Mouse (Mus musculus): ENCODE results near the gene Edf1. TPM values are rescaled to one million over a fixed set of nuclear protein-coding genes. Genes with fewer than 3 reads are reported as not detected.
A peak's percentile ranks its signal among the peaks of the same experiment; 100 is the strongest.

The Edf1 gene
- polyA plus RNA-seq, 1 experiment from 2014 or later, result 201 TPM

GRCm38 (mm10) chr2:25566558-25566957 is 8.9 kb downstream of the Edf1 start:
- Histone ChIP-seq H3K27me3 (no peaks in the 10 kb centered on the region), H3K36me3 (replicated peaks) (peaks cover 43% of the 10 kb centered on the region), H3K27ac (replicated peaks) (no peak overlapping the region), H3K9me3 (replicated peaks) (no peaks in the 10 kb centered on the region), H3K4me1 (replicated peaks) (peaks cover 19% of the 10 kb centered on the region; the same call in 1 of the 2 replicates), H3K4me2 (no peak overlapping the region), H3K9ac (no peak overlapping the region), H3K4me3 (replicated peaks) (no peak overlapping the region)
- ATAC-seq (ENCODE audit: insufficient read depth), result no peak
- WGBS (ENCODE audit: insufficient replicate concordance), result 87% methylated on average over 6 of the region's 6 CpGs

- H3K9ac ChIP-seq, result no peak overlapping the region
- peaks cover 23% of the 10 kb centered on the region for H3K36me3 ChIP-seq (replicated peaks)
- no peaks in the 10 kb centered on the region for H3K9me3 ChIP-seq (replicated peaks)
Observed at GRCm38 (mm10) chr2:25568473-25569019, 10.9 kb downstream of the Edf1 start.

GRCm38 (mm10) chr2:25569323-25569722 is 11.7 kb downstream of the Edf1 start:
- 74% methylated on average over 3 of the region's 3 CpGs for whole genome bisulfite sequencing (ENCODE audit: insufficient replicate concordance)
- ATAC-seq (ENCODE audit: insufficient read depth), result no peak
- no peak overlapping the region for H3K9ac ChIP-seq
- H3K4me3 ChIP-seq (replicated peaks), result no peak overlapping the region
- peaks cover 16% of the 10 kb centered on the region; the same call in 1 of the 2 replicates for H3K36me3 ChIP-seq (replicated peaks)
- no peak overlapping the region for H3K4me2 ChIP-seq
- H3K27me3 ChIP-seq, result no peaks in the 10 kb centered on the region
- no peak overlapping the region for H3K27ac ChIP-seq (replicated peaks)
- no peaks in the 10 kb centered on the region for H3K9me3 ChIP-seq (replicated peaks)
- H3K4me1 ChIP-seq (replicated peaks), result peaks cover 30% of the 10 kb centered on the region

More at GRCm38 (mm10) chr2:25568473-25569019, 10.9 kb downstream of the Edf1 start:
- H3K27ac ChIP-seq (replicated peaks), result no peak overlapping the region
- H3K4me3 ChIP-seq (replicated peaks), result no peak overlapping the region
- peaks cover 22% of the 10 kb centered on the region for H3K4me1 ChIP-seq (replicated peaks)
- WGBS (ENCODE audit: insufficient replicate concordance), result 72% methylated on average over 6 of the region's 6 CpGs
- no peak for ATAC-seq (ENCODE audit: insufficient read depth)
- H3K27me3 ChIP-seq, result no peaks in the 10 kb centered on the region
- no peak overlapping the region for H3K4me2 ChIP-seq

- H3K27ac ChIP-seq (replicated peaks), result no peak overlapping the region
- peaks cover 46% of the 10 kb centered on the region for H3K4me1 ChIP-seq (replicated peaks)
- H3K27me3 ChIP-seq, result peaks cover 10% of the 10 kb centered on the region
- no peak overlapping the region for H3K4me3 ChIP-seq (replicated peaks)
- no peaks in the 10 kb centered on the region for H3K9me3 ChIP-seq (replicated peaks)
- 0 out of 2 replicates have a peak, but pooled peaks cover 5% of the 10 kb centered on the region for H3K36me3 ChIP-seq (replicated peaks)
- H3K9ac ChIP-seq, result no peak overlapping the region
- WGBS (ENCODE audit: insufficient replicate concordance), result 57% methylated on average over 4 of the region's 4 CpGs
- no peak overlapping the region for H3K4me2 ChIP-seq
- ATAC-seq (ENCODE audit: insufficient read depth), result no peak
Observed at GRCm38 (mm10) chr2:25571221-25571620, 13.6 kb downstream of the Edf1 start.

GRCm38 (mm10) chr2:25573068-25573467 is 15.4 kb downstream of the Edf1 start:
- H3K4me3 ChIP-seq (replicated peaks), result no peak overlapping the region
- H3K36me3 ChIP-seq (replicated peaks), result 0 out of 2 replicates have a peak, but pooled peaks cover 5% of the 10 kb centered on the region
- no peak overlapping the region for H3K27ac ChIP-seq (replicated peaks)
- no peak for ATAC-seq (ENCODE audit: insufficient read depth)
- 51% methylated on average over 2 of the region's 2 CpGs for WGBS (ENCODE audit: insufficient replicate concordance)
- H3K4me1 ChIP-seq (replicated peaks), result peaks cover 58% of the 10 kb centered on the region
- H3K27me3 ChIP-seq, result peaks cover 28% of the 10 kb centered on the region
- H3K4me2 ChIP-seq, result peak overlapping the region; percentile 73
- no peaks in the 10 kb centered on the region for H3K9me3 ChIP-seq (replicated peaks)
- H3K9ac ChIP-seq, result no peak overlapping the region

- H3K4me1 ChIP-seq (replicated peaks), result peaks cover 66% of the 10 kb centered on the region
- H3K4me3 ChIP-seq (replicated peaks), result peak overlapping the region; percentile 62
- no peaks in the 10 kb centered on the region for H3K9me3 ChIP-seq (replicated peaks)
- H3K4me2 ChIP-seq, result peak overlapping the region; percentile 73
- no peak for ATAC-seq (ENCODE audit: insufficient read depth)
- 17% methylated on average over 11 of the region's 11 CpGs for WGBS (ENCODE audit: insufficient replicate concordance)
- H3K9ac ChIP-seq, result peak overlapping the region; percentile 45
- H3K27me3 ChIP-seq, result peaks cover 39% of the 10 kb centered on the region
- H3K27ac ChIP-seq (replicated peaks), result peak overlapping the region; percentile 46
- 0 out of 2 replicates have a peak, but pooled peaks cover 5% of the 10 kb centered on the region for H3K36me3 ChIP-seq (replicated peaks)
Observed at GRCm38 (mm10) chr2:25574136-25574535, 16.5 kb downstream of the Edf1 start.

- Histone ChIP-seq H3K4me2 (peak within 1 kb of the TSS; percentile 73), H3K4me1 (replicated peaks) (peaks cover 73% of the 10 kb centered on the region)
- under 1% methylated on average over 44 of the region's 45 CpGs for WGBS (ENCODE audit: insufficient replicate concordance)
Observed at GRCm38 (mm10) chr2:25574579-25575431, 17.2 kb downstream of the Edf1 start, which contains the start of the genes Mamdc4 and Phpt1. Gene Mamdc4, minus strand, starts transcription at chr2:25574845. Gene Phpt1, minus strand, starts transcription at chr2:25575224.

GRCm38 (mm10) chr2:25575432-25576027 is 17.9 kb downstream of the Edf1 start:
- no peak for ATAC-seq (ENCODE audit: insufficient read depth)
- 21% methylated on average over 21 of the region's 21 CpGs for WGBS (ENCODE audit: insufficient replicate concordance)
- Histone ChIP-seq H3K4me2 (peak overlapping the region; percentile 73), H3K4me1 (replicated peaks) (peaks cover 80% of the 10 kb centered on the region), H3K27ac (replicated peaks) (0 out of 2 replicates have a peak overlapping the region, but pooled peaks have one; percentile 21), H3K9me3 (replicated peaks) (no peaks in the 10 kb centered on the region), H3K9ac (peak overlapping the region; percentile 38; the same call in 1 of the 2 replicates), H3K36me3 (replicated peaks) (no peaks in the 10 kb centered on the region), H3K4me3 (replicated peaks) (peak overlapping the region; percentile 62), H3K27me3 (peaks cover 53% of the 10 kb centered on the region)

More at GRCm38 (mm10) chr2:25574579-25575431, 17.2 kb downstream of the Edf1 start, which contains the start of the genes Mamdc4 and Phpt1:
- H3K36me3 ChIP-seq (replicated peaks), result 0 out of 2 replicates have a peak, but pooled peaks cover under 1% of the 10 kb centered on the region
- H3K9ac ChIP-seq, result peak within 1 kb of the TSS; percentile 45
- peak within 1 kb of the TSS; percentile 46 for H3K27ac ChIP-seq (replicated peaks)
- H3K4me3 ChIP-seq (replicated peaks), result peak within 1 kb of the TSS; percentile 62
- H3K27me3 ChIP-seq, result peaks cover 46% of the 10 kb centered on the region
- peak; percentile 94 for ATAC-seq (ENCODE audit: insufficient read depth)
- H3K9me3 ChIP-seq (replicated peaks), result no peaks in the 10 kb centered on the region

- Histone ChIP-seq H3K27me3 (peaks cover 60% of the 10 kb centered on the region), H3K9ac (no peak overlapping the region), H3K4me3 (replicated peaks) (no peak overlapping the region), H3K9me3 (replicated peaks) (no peaks in the 10 kb centered on the region), H3K36me3 (replicated peaks) (no peaks in the 10 kb centered on the region), H3K4me1 (replicated peaks) (peaks cover 82% of the 10 kb centered on the region), H3K27ac (replicated peaks) (no peak overlapping the region), H3K4me2 (peak overlapping the region; percentile 73)
- WGBS (ENCODE audit: insufficient replicate concordance), result 73% methylated on average over 16 of the region's 16 CpGs
- no peak for ATAC-seq (ENCODE audit: insufficient read depth)
Observed at GRCm38 (mm10) chr2:25576028-25576850, 18.6 kb downstream of the Edf1 start.
